Mouse (Mus musculus): ENCODE measurements around the gene Plekhg5. TPM values are rescaled to one million over a fixed set of nuclear protein-coding genes. Genes with fewer than 3 reads are reported as not detected.

Plekhg5 gene
- polyA plus RNA-seq, 1 experiment from 2014 or later = 8.2 TPM

DNA sequence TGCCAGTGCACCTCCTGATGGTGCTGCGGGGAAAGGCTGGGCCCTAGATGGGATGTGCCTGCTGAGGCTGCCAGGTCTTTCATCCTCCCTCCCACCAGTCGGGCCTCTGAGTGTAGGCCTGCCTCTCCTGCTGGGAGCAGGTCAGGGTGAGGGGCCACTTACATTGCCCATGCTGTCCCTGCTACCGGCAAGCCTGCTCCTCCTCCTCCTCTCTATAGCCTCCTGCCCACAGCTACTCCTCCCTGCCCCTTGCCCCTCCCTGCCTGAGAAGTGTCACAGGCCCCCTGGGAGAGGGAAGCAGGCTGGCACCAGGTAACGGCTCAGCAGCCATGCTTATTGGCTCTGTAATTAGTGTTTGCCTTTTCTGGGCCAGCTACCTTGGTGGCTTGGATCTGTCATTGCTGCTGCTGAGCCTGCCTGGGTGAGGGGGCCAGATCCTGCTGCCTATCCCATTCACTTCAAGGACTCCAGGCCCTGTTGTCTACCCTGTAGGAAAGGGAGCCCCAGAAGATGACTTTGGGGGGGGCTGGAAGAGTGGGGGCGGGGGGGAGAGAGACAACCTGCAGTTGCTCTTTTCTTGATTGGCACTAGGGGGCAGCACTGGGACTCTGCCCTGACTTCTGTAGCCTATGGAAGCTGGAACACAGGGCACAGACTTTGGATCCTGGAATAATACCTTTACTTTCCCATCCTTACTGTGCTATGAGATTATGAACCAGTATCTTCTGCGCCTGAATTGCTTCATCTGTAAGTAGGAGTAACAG is 64.0 kb downstream of the Plekhg5 start:
- peaks cover 47% of the 10 kb centered on the region for H3K27me3 ChIP-seq (ENCODE audit: control insufficient read depth, insufficient read depth, low read length)
- 33% methylated on average over 6 of the region's 6 CpGs for WGBS
- no peak overlapping the region for H3K4me2 ChIP-seq (ENCODE audit: low read depth, low read length, severe bottlenecking)
- H3K4me1 ChIP-seq (replicated peaks; ENCODE audit: control insufficient read depth, insufficient read depth, low read length) = peaks cover 12% of the 10 kb centered on the region; the same call in 1 of the 2 replicates
- ATAC-seq (replicated peaks; ENCODE audit: low FRiP score) = no peak
- no peaks in the 10 kb centered on the region for H3K9me3 ChIP-seq (ENCODE audit: control insufficient read depth, low read length)
- H3K4me3 ChIP-seq (ENCODE audit: low read depth, low read length) = no peak overlapping the region
- no peak overlapping the region for H3K27ac ChIP-seq (ENCODE audit: low read depth, low read length)
- no peak for DNase-seq (ENCODE audit: low spot score)
- no peak overlapping the region for H3K9ac ChIP-seq (ENCODE audit: low read length)
- H3K36me3 ChIP-seq (ENCODE audit: control insufficient read depth, insufficient read depth, low read length) = no peaks in the 10 kb centered on the region

DNA sequence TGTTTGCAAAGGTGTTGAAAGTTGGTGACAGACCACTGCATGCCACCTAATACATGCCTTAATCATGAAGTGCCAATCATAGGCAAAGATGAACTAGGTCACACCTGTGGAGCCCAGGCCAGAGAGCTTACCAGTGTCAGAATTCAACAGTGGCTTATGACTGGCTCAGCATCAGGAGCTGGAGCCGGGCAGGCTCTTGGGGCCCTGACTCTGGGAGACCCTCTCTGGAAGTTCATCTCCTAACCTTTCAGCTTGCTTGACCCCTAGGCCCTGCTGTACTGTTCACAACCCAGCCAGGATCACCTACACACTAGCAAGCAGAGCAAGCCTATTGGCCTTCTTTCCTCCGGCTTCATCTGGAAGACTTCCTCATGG is 64.6 kb downstream of the Plekhg5 start:
- H3K9me3 ChIP-seq (ENCODE audit: control insufficient read depth, low read length) = no peaks in the 10 kb centered on the region
- H3K4me2 ChIP-seq (ENCODE audit: low read depth, low read length, severe bottlenecking) = no peak overlapping the region
- H3K36me3 ChIP-seq (ENCODE audit: control insufficient read depth, insufficient read depth, low read length) = no peaks in the 10 kb centered on the region
- H3K4me1 ChIP-seq (replicated peaks; ENCODE audit: control insufficient read depth, insufficient read depth, low read length) = peaks cover 10% of the 10 kb centered on the region; the same call in 1 of the 2 replicates
- H3K27ac ChIP-seq (ENCODE audit: low read depth, low read length) = no peak overlapping the region
- H3K4me3 ChIP-seq (ENCODE audit: low read depth, low read length) = no peak overlapping the region
- WGBS = 92% methylated on average over 2 of the region's 2 CpGs
- H3K9ac ChIP-seq (ENCODE audit: low read length) = no peak overlapping the region
- H3K27me3 ChIP-seq (ENCODE audit: control insufficient read depth, insufficient read depth, low read length) = peaks cover 45% of the 10 kb centered on the region
- ATAC-seq (replicated peaks; ENCODE audit: low FRiP score) (no peak), DNase-seq (ENCODE audit: low spot score) (no peak)

DNA sequence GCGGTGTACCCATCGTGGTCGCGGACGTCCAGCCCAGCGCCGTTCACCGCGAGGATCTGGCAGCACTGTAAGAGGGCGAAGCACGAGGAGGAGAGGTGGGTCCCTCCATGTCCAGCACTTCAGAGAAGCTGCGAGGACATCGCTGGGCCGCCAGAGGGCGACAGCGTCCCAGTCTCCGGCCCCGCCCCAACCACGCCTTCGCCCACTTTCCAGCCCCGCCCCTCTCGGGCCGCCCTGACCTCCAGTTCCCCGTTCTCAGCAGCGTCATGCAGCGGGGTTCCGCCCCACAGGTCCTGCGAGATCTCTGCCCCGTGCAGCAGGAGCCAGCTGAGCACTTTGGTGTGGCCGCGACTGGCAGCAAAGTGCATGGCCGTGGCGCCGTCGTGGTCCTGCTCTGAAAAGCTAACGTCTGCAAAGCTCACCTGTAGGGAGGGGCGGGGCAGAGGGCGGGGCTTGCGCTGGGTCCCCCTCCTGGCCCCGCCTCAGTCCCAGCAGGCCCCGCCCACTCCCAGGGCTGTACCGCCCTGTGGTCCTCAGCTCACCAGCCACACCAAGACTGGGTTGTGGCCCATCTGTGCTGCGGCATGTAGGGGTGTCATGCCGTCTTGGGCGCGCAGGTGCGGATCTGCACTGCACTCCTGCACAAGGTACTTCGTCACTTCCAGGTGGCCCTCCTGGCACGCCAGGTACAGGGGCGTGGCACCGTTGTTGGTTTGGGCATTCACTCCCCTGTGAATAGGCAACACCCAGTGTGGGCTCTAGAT is 66.4 kb downstream of the Plekhg5 start:
- peak; percentile 93 for DNase-seq (ENCODE audit: low spot score)
- Histone ChIP-seq H3K27me3 (ENCODE audit: control insufficient read depth, insufficient read depth, low read length) (peaks cover 27% of the 10 kb centered on the region), H3K4me1 (replicated peaks; ENCODE audit: control insufficient read depth, insufficient read depth, low read length) (peaks cover 3% of the 10 kb centered on the region; the same call in 1 of the 2 replicates), H3K4me2 (ENCODE audit: low read depth, low read length, severe bottlenecking) (peak overlapping the region; percentile 38; the same call in 1 of the 2 replicates), H3K9ac (ENCODE audit: low read length) (no peak overlapping the region), H3K27ac (ENCODE audit: low read depth, low read length) (no peak overlapping the region), H3K9me3 (ENCODE audit: control insufficient read depth, low read length) (no peaks in the 10 kb centered on the region; the same call in 1 of the 2 replicates), H3K36me3 (ENCODE audit: control insufficient read depth, insufficient read depth, low read length) (no peaks in the 10 kb centered on the region), H3K4me3 (ENCODE audit: low read depth, low read length) (peak overlapping the region; percentile 27)
- peak; percentile 74 for ATAC-seq (replicated peaks; ENCODE audit: low FRiP score)
- 3% methylated on average over 51 of the region's 51 CpGs for WGBS

DNA sequence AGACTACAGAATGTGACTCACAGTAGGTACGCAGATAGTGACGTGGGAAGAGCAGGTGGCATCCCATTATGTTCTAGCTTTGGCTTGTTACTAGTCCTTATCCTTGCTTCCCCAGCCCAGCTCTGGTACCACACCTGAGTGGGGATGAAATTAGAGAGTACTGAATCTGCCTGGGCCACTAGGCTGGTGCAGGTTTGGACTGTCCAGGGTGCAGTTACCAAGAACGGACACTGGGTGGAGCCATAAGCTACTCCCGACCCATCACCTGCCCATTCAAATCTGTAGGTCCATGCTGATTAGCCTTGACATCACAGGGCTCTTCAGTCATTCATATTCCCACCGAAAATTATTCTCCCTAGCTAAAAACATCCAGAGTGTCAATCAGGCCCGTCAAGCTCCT is 68.1 kb downstream of the Plekhg5 start:
- no peak overlapping the region for H3K4me2 ChIP-seq (ENCODE audit: low read depth, low read length, severe bottlenecking)
- peaks cover 3% of the 10 kb centered on the region; the same call in 1 of the 2 replicates for H3K4me1 ChIP-seq (replicated peaks; ENCODE audit: control insufficient read depth, insufficient read depth, low read length)
- no peak overlapping the region for H3K4me3 ChIP-seq (ENCODE audit: low read depth, low read length)
- no peak overlapping the region for H3K27ac ChIP-seq (ENCODE audit: low read depth, low read length)
- 33% methylated on average over 6 of the region's 6 CpGs for WGBS
- no peaks in the 10 kb centered on the region; the same call in 1 of the 2 replicates for H3K9me3 ChIP-seq (ENCODE audit: control insufficient read depth, low read length)
- no peak overlapping the region for H3K9ac ChIP-seq (ENCODE audit: low read length)
- peak; percentile 77 for DNase-seq (ENCODE audit: low spot score)
- H3K36me3 ChIP-seq (ENCODE audit: control insufficient read depth, insufficient read depth, low read length) = no peaks in the 10 kb centered on the region
- ATAC-seq (replicated peaks; ENCODE audit: low FRiP score) = no peak
- peaks cover 16% of the 10 kb centered on the region for H3K27me3 ChIP-seq (ENCODE audit: control insufficient read depth, insufficient read depth, low read length)

DNA sequence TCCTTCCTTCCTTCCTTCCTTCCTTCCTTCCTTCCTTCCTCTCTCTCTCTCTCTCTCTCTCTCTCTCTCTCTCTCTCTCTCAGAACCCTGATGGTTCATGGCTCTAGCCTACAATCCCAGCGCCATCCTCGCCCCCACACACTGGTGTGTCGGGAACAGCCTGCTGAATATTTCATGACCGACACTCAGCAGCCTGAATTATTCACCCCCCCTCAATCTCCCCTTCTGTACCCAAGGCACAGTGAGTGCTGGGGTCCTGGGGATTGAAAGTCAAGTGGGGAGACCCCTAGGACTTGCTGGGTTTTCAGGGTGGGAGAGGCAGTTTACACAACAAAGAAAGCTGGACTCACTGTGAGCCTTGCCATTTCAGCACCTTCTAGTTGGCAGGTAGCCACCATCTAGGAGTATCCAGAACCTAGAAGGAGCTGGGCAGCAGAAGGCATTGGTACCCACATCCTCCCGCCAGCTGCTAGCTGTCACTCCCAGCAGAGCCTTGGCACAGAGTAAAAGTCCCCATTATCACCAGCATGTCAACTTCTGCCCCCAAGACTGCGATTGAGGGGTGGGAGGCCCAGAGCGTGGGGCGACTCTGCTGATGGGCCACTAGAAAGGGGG is 69.3 kb downstream of the Plekhg5 start:
- Histone ChIP-seq H3K9ac (ENCODE audit: low read length) (no peak overlapping the region), H3K4me1 (replicated peaks; ENCODE audit: control insufficient read depth, insufficient read depth, low read length) (peaks cover 3% of the 10 kb centered on the region; the same call in 1 of the 2 replicates), H3K27ac (ENCODE audit: low read depth, low read length) (no peak overlapping the region), H3K4me3 (ENCODE audit: low read depth, low read length) (no peak overlapping the region), H3K4me2 (ENCODE audit: low read depth, low read length, severe bottlenecking) (no peak overlapping the region), H3K27me3 (ENCODE audit: control insufficient read depth, insufficient read depth, low read length) (peaks cover 16% of the 10 kb centered on the region), H3K36me3 (ENCODE audit: control insufficient read depth, insufficient read depth, low read length) (no peaks in the 10 kb centered on the region), H3K9me3 (ENCODE audit: control insufficient read depth, low read length) (no peaks in the 10 kb centered on the region; the same call in 1 of the 2 replicates)
- 85% methylated on average over 8 of the region's 8 CpGs for WGBS
- no peak for DNase-seq (ENCODE audit: low spot score)
- ATAC-seq (replicated peaks; ENCODE audit: low FRiP score) = no peak

DNA sequence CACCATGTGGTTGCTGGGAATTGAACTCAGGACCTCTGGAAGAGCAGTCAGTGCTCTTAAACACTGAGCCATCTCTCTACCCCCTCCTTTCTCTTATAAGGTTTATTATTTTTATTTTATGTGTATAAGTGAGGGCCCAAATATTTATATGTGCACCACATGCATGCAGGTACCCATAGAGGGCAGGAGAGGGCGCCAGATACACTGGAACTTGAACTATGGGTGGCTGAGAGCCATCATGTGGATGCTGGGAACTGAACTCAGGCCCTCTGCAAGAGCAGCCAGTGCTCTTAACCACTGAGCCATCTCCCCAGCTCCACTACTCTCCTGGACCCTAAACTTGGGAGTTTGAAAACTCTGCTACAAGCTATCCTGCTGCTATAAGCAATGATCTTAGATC is 71.3 kb downstream of the Plekhg5 start:
- H3K4me2 ChIP-seq (ENCODE audit: low read depth, low read length, severe bottlenecking) = no peak overlapping the region
- no peaks in the 10 kb centered on the region; the same call in 1 of the 2 replicates for H3K9me3 ChIP-seq (ENCODE audit: control insufficient read depth, low read length)
- no peak for ATAC-seq (replicated peaks; ENCODE audit: low FRiP score)
- 46% methylated on average over 1 of the region's 1 CpGs for WGBS
- no peak overlapping the region for H3K9ac ChIP-seq (ENCODE audit: low read length)
- no peaks in the 10 kb centered on the region for H3K4me1 ChIP-seq (replicated peaks; ENCODE audit: control insufficient read depth, insufficient read depth, low read length)
- H3K27ac ChIP-seq (ENCODE audit: low read depth, low read length) = no peak overlapping the region
- peaks cover 10% of the 10 kb centered on the region for H3K27me3 ChIP-seq (ENCODE audit: control insufficient read depth, insufficient read depth, low read length)
- no peak overlapping the region for H3K4me3 ChIP-seq (ENCODE audit: low read depth, low read length)
- no peaks in the 10 kb centered on the region for H3K36me3 ChIP-seq (ENCODE audit: control insufficient read depth, insufficient read depth, low read length)
- no peak for DNase-seq (ENCODE audit: low spot score)

DNA sequence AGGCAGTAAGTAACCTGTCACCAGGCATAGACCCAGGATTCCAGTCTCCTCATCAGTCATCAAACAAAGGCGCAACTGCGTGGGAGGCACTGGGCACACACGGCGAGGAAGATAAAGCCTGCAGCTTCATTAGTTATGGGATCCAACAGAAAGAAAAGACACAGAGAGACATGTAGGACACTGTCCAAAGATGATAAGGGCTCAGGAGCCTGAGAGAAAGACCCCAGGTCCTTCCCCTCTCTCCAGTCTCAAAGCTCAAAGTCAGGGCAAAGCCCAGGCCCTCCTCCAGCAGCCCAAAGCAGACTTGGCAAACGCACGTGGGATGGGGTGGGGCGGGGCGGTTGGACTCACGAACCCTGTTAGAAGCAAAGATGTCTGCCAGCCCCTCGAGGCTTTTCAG is 73.2 kb downstream of the Plekhg5 start:
- peaks cover 14% of the 10 kb centered on the region for H3K27me3 ChIP-seq (ENCODE audit: control insufficient read depth, insufficient read depth, low read length)
- DNase-seq (ENCODE audit: low spot score) (no peak), ATAC-seq (replicated peaks; ENCODE audit: low FRiP score) (no peak)
- no peak overlapping the region for H3K27ac ChIP-seq (ENCODE audit: low read depth, low read length)
- no peaks in the 10 kb centered on the region for H3K4me1 ChIP-seq (replicated peaks; ENCODE audit: control insufficient read depth, insufficient read depth, low read length)
- 76% methylated on average over 10 of the region's 10 CpGs for WGBS
- H3K36me3 ChIP-seq (ENCODE audit: control insufficient read depth, insufficient read depth, low read length) = no peaks in the 10 kb centered on the region
- no peak overlapping the region for H3K4me2 ChIP-seq (ENCODE audit: low read depth, low read length, severe bottlenecking)
- no peak overlapping the region for H3K9ac ChIP-seq (ENCODE audit: low read length)
- H3K9me3 ChIP-seq (ENCODE audit: control insufficient read depth, low read length) = no peaks in the 10 kb centered on the region; the same call in 1 of the 2 replicates
- no peak overlapping the region for H3K4me3 ChIP-seq (ENCODE audit: low read depth, low read length)

DNA sequence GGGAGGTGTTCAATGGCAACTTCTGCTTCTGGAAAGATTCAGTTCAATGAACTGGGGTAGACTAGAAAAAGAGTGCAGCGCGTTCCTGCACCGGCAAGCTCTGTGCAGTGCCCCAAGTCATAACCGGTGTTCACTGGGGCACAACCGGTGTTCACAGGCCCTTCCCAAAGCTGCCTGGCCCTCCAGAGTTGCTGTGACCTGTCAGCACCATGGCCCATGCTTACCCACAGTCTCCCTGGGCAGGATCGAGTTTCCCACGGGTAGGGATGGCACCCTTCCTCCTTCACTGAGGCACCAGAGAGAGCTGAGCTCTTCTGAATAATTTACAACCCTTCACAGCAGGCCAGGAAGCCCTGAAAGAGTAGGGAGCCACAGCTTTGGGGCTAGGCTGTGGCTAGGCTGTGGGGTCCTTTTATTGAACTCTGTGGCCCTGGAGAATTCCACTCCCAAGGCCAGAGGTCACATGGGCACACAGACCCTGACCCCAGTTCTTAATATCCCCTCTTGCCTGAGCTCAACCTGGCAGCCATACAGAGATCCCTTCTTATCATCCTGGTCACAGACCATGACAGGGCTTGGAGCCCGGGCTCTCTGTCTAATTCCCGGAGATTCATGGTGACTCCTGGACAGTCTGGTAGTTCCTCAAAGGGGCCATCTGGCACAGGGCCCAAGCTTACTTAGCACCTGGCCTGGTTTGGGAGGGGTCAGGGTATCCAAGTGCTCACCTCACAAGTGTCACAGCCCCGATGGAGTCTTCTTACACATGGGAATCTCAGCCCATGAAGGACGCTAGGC is 73.9 kb downstream of the Plekhg5 start:
- 76% methylated on average over 11 of the region's 11 CpGs for WGBS
- Histone ChIP-seq H3K36me3 (ENCODE audit: control insufficient read depth, insufficient read depth, low read length) (no peaks in the 10 kb centered on the region), H3K4me1 (replicated peaks; ENCODE audit: control insufficient read depth, insufficient read depth, low read length) (no peaks in the 10 kb centered on the region), H3K27ac (ENCODE audit: low read depth, low read length) (no peak overlapping the region), H3K4me2 (ENCODE audit: low read depth, low read length, severe bottlenecking) (no peak overlapping the region), H3K9ac (ENCODE audit: low read length) (no peak overlapping the region), H3K27me3 (ENCODE audit: control insufficient read depth, insufficient read depth, low read length) (peaks cover 18% of the 10 kb centered on the region), H3K9me3 (ENCODE audit: control insufficient read depth, low read length) (no peaks in the 10 kb centered on the region; the same call in 1 of the 2 replicates), H3K4me3 (ENCODE audit: low read depth, low read length) (no peak overlapping the region)
- no peak for DNase-seq (ENCODE audit: low spot score)
- no peak for ATAC-seq (replicated peaks; ENCODE audit: low FRiP score)
